In the genomic region with DNA sequence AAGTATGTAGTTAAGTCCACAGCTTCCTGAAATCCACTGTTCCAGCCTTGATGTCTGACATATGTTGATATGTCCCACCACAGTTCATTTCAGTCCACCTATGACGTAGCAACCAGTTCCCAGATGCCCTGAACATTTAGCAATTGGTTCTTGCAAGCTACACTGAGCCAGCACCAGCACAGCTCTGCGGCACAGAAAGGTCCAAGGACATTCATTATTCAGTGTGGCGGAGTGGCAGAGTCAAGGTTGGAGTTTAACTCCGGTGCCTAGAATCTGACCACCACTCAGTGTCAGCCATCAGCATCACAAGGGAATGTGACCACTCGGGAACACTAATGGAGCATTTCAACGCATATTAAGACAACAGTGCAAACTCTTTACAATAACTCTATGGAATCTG, we compare ENCODE assay signal across 8 mouse cellular contexts. TPM values are rescaled to one million over a fixed set of nuclear protein-coding genes. Genes with fewer than 3 reads are reported as not detected.
A peak's percentile ranks its signal among the peaks of the same experiment; 100 is the strongest.
DNase-seq lines count a peak whose midpoint lies in the region; ATAC-seq and TF ChIP-seq lines count a peak whose summit lies in the region.

No protein-coding gene starts in this region.

- intact Hi-C loops in heart, postnatal 25 days (cut with DNase I): no loop called here
- intact Hi-C loops in left cerebral cortex, postnatal 10 days (cut with DNase I): no loop called here

- no peaks in the 10 kb centered on the region for H3K36me3 ChIP-seq in heart, embryonic 13.5 days
- no peaks in the 10 kb centered on the region for H3K36me3 ChIP-seq in hindbrain, embryonic 13.5 days
- no peaks in the 10 kb centered on the region for H3K36me3 ChIP-seq in midbrain, embryonic 10.5 days

- ATAC-seq in heart, embryonic 13.5 days (ENCODE audit: extremely low read depth, insufficient number of reproducible peaks, low FRiP score, low TSS enrichment): no peak
- no peak for ATAC-seq in hindbrain, embryonic 13.5 days (ENCODE audit: low FRiP score)

- H3K4me3 ChIP-seq in heart, embryonic 13.5 days: no peak overlapping the region
- H3K4me3 ChIP-seq in bone marrow macrophage, adult 2 months (ENCODE audit: insufficient read depth, low read length): peak overlapping the region; percentile 95
- peak overlapping the region; percentile 70 for H3K4me3 ChIP-seq in hindbrain, embryonic 13.5 days
- H3K4me3 ChIP-seq in midbrain, embryonic 10.5 days: 0 out of 2 replicates have a peak overlapping the region, but pooled peaks have one; percentile 83

- TF ChIP-seq POLR2A in bone marrow macrophage, adult 2 months (IDR thresholded peaks at IDR 0.05; ENCODE audit: borderline replicate concordance, low read depth, low read length): no peak

- H3K9ac ChIP-seq in heart, embryonic 13.5 days: no peak overlapping the region
- no peak overlapping the region for H3K9ac ChIP-seq in hindbrain, embryonic 13.5 days

- H3K27ac ChIP-seq in heart, embryonic 13.5 days (replicated peaks): no peak overlapping the region
- no peak overlapping the region for H3K27ac ChIP-seq in bone marrow macrophage, adult 2 months (ENCODE audit: insufficient read depth, low read depth, low read length)
- no peak overlapping the region for H3K27ac ChIP-seq in hindbrain, embryonic 13.5 days
- no peak overlapping the region for H3K27ac ChIP-seq in midbrain, embryonic 10.5 days (replicated peaks)

- peaks cover 60% of the 10 kb centered on the region for H3K27me3 ChIP-seq in heart, embryonic 13.5 days (replicated peaks)
- H3K27me3 ChIP-seq in hindbrain, embryonic 13.5 days: peaks cover 73% of the 10 kb centered on the region
- H3K27me3 ChIP-seq in midbrain, embryonic 10.5 days (ENCODE audit: low read depth, poor library complexity, severe bottlenecking): peaks cover 77% of the 10 kb centered on the region

- no peak for TF ChIP-seq CTCF in bone marrow macrophage, adult 2 months (IDR thresholded peaks at IDR 0.05; ENCODE audit: low read depth, low read length)

- 68% methylated on average over 6 of the region's 6 CpGs for WGBS in heart, embryonic 13.5 days
- 44% methylated on average over 6 of the region's 6 CpGs for WGBS in hindbrain, embryonic 13.5 days
- 68% methylated on average over 6 of the region's 6 CpGs for WGBS in midbrain, embryonic 10.5 days

- no peaks in the 10 kb centered on the region for H3K9me3 ChIP-seq in heart, embryonic 13.5 days
- no peaks in the 10 kb centered on the region for H3K9me3 ChIP-seq in hindbrain, embryonic 13.5 days
- no peaks in the 10 kb centered on the region for H3K9me3 ChIP-seq in midbrain, embryonic 10.5 days (replicated peaks)

- peak overlapping the region; percentile 100; the same call in 1 of the 2 replicates for H3K4me2 ChIP-seq in heart, embryonic 13.5 days
- peak overlapping the region; percentile 92 for H3K4me2 ChIP-seq in hindbrain, embryonic 13.5 days

- H3K4me1 ChIP-seq in heart, embryonic 13.5 days: peaks cover 39% of the 10 kb centered on the region
- peaks cover 23% of the 10 kb centered on the region for H3K4me1 ChIP-seq in bone marrow macrophage, adult 2 months (ENCODE audit: control insufficient read depth, insufficient read depth, low read length)
- peaks cover 25% of the 10 kb centered on the region for H3K4me1 ChIP-seq in hindbrain, embryonic 13.5 days (replicated peaks)
- peaks cover 28% of the 10 kb centered on the region for H3K4me1 ChIP-seq in midbrain, embryonic 10.5 days

- no peak for DNase-seq in heart, postnatal 25 days (ENCODE audit: low spot score)
- DNase-seq in midbrain, embryonic 10.5 days (ENCODE audit: low spot score): no peak
- no peak for DNase-seq in urinary bladder, postnatal 36 days (ENCODE audit: low spot score in 2 of 2)
- DNase-seq in left cerebral cortex, postnatal 10 days (ENCODE audit: extremely low spot score in 1 of 2, low spot score in 2 of 2): no peak
- DNase-seq in spleen, postnatal 10 days (ENCODE audit: low spot score in 2 of 2): no peak

RNA-seq across cellular contexts. Expression of a gene that starts 1.9 kb away (rescaled TPM):
- 12.3 and 13.0 TPM in 2 replicates for polyA plus RNA-seq in heart, embryonic 13.5 days (2015; fragmentation: Nextera tagmentation; extraction: Ambion mirVana)
- total RNA-seq in heart, postnatal 25 days (2021): 10 to 100 TPM; 10.7 to 11.8 TPM
- 731 and 826 TPM in 2 replicates for polyA plus RNA-seq in bone marrow macrophage, adult 2 months (2012; ENCODE audit: insufficient read depth, insufficient read length, missing spikeins)
- 34.0 and 40.2 TPM in 2 replicates for polyA plus RNA-seq in hindbrain, embryonic 13.5 days (2015; fragmentation: Nextera tagmentation; extraction: Ambion mirVana)
- 6.0 and 6.4 TPM in 2 replicates for polyA plus RNA-seq in midbrain, embryonic 10.5 days (2016; fragmentation: Nextera tagmentation; extraction: Ambion mirVana)
- 10 to 100 TPM; 46.4 to 50.8 TPM for total RNA-seq in left cerebral cortex, postnatal 10 days (2021)

RNA-seq across cellular contexts. Expression of a gene that starts 44.9 kb away (rescaled TPM):
- polyA plus RNA-seq in heart, embryonic 13.5 days (2015; fragmentation: Nextera tagmentation; extraction: Ambion mirVana): 16.4 and 17.9 TPM in 2 replicates
- 10 to 100 TPM; 42.0 to 45.4 TPM for total RNA-seq in heart, postnatal 25 days (2021)
- 138 and 176 TPM in 2 replicates for polyA plus RNA-seq in bone marrow macrophage, adult 2 months (2012; ENCODE audit: insufficient read depth, insufficient read length, missing spikeins)
- 34.3 and 36.2 TPM in 2 replicates for polyA plus RNA-seq in hindbrain, embryonic 13.5 days (2015; fragmentation: Nextera tagmentation; extraction: Ambion mirVana)
- 28.0 and 29.3 TPM in 2 replicates for polyA plus RNA-seq in midbrain, embryonic 10.5 days (2016; fragmentation: Nextera tagmentation; extraction: Ambion mirVana)
- total RNA-seq in left cerebral cortex, postnatal 10 days (2021): 100 to 1,000 TPM; 104 to 106 TPM

Comparison
In these comparisons a context has a peak if more than half of its experiments do, and no peak if none do; other contexts are left out.
1. RNA of a gene that starts 1.9 kb away (polyA plus RNA-seq): 731 to 826 TPM in bone marrow macrophage, adult 2 months; 34.0 to 40.2 TPM in hindbrain, embryonic 13.5 days, 12.3 to 13.0 TPM in heart, embryonic 13.5 days and 6.0 to 6.4 TPM in midbrain, embryonic 10.5 days; every median in the first group is over 10 times any median in the second.